Mouse (Mus musculus) cortical plate, adult 2 months (tissue): ENCODE results near the gene Sbk1. TPM values are rescaled to one million over a fixed set of nuclear protein-coding genes. Genes with fewer than 3 reads are reported as not detected.
"Not testable (repeated sequence)": the region's sequence is repeated elsewhere in the genome, so short reads cannot be mapped to it uniquely, and the experiment has no call there.

Experiments
- H3K27ac ChIP-seq: fragments of 200-500 bp; 2 replicates; pipeline ENCODE4 v1.5.1; 2012; ENCODE audit warnings: low read length, control low read depth, inconsistent platforms; ENCODE audit not compliant: insufficient read depth
- H3K4me1 ChIP-seq: fragments of 200-500 bp; 2 replicates; pipeline ENCODE4 v1.6.1; 2011; ENCODE audit warnings: low read length; ENCODE audit not compliant: control insufficient read depth, insufficient read depth
- H3K4me3 ChIP-seq: fragments of 200-500 bp; 2 replicates; pipeline ENCODE4 v1.5.1; 2011; ENCODE audit warnings: mild to moderate bottlenecking, low read length, control low read depth; ENCODE audit not compliant: insufficient read depth
- CTCF ChIP-seq: fragments of 200-500 bp; IDR thresholded peaks from 2 replicates; pipeline ENCODE4 v1.5.1; 2011; ENCODE audit warnings: mild to moderate bottlenecking, control low read depth, low read length; ENCODE audit not compliant: insufficient read depth; ENCODE audit errors: extremely low read depth
- POLR2A ChIP-seq: fragments of 200-500 bp; IDR thresholded peaks from 2 replicates; pipeline ENCODE4 v1.6.1; 2011; ENCODE audit warnings: mild to moderate bottlenecking, low read length, control low read depth; ENCODE audit not compliant: insufficient read depth; ENCODE audit errors: extremely low read depth
- polyA plus RNA-seq: library from polyadenylated mRNA; depleted of rRNA; stranded (reverse); fragments of >200 nt; gene quantifications from 2 replicates; pipeline ENCODE4 v1.2.3, GENCODE M21; 2012

Sbk1 gene
- polyA plus RNA-seq, 1 experiment, result 49.2 TPM

DNA sequence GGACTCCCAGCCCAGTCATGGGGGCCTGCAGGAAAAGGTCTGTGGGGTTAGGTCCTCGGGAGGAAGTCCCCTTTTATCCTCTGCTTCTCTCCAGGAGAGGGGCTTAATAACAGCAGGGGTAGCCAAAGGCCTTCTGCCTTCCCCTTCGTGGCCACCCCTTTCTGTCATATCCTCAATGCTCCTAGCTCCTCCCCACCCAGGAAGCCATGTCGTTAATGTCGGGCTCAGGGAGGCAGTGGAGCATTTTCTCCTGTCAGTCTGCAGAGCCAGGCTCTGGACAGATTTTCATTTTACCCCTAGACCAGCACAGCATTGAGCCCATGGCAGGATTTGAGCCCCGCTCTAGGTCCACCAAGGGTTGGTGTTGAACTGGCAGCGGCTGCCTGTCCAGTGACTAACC lies 3.9 kb downstream of the Sbk1 start:
- Histone ChIP-seq H3K4me3 (peak overlapping the region; percentile 82; the same call in 1 of the 2 replicates), H3K27ac (no peak overlapping the region), H3K4me1 (peaks cover 5% of the 10 kb centered on the region; the same call in 1 of the 2 replicates)
- TF ChIP-seq CTCF (no peak), POLR2A (no peak)

- H3K4me3 ChIP-seq, result no peak overlapping the region
- peaks cover 7% of the 10 kb centered on the region; the same call in 1 of the 2 replicates for H3K4me1 ChIP-seq
- TF ChIP-seq CTCF (no peak), POLR2A (no peak)
- H3K27ac ChIP-seq, result no peak overlapping the region
These were observed 5.3 kb downstream of the Sbk1 start for GRCm38 (mm10) chr7:126277536-126278295.

DNA sequence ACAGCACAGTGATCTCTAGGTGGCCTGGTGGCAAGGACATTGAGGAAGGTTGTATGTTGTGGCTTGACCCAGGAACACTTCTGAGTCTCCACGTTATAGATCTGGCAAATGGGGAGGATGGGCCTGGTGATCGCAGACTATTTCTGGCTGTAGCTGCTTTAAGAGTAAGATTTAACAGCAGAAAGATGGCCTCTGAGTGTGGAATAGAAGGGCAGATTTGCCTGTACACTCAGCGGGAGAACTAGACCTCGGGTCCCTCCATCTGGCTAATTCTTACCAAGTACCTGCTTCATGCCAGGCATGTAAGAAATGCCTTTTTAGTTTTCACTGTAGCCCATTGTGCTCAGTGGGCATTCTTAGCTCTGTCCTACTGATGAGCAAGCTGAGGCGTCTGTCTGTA lies 6.4 kb downstream of the Sbk1 start:
- no peak overlapping the region for H3K27ac ChIP-seq
- H3K4me1 ChIP-seq, result peaks cover 7% of the 10 kb centered on the region; the same call in 1 of the 2 replicates
- H3K4me3 ChIP-seq, result no peak overlapping the region
- no peak for TF ChIP-seq POLR2A

- peaks cover 13% of the 10 kb centered on the region for H3K4me1 ChIP-seq
- TF ChIP-seq CTCF (no peak), POLR2A (no peak)
- H3K27ac ChIP-seq, result 0 out of 2 replicates have a peak overlapping the region, but pooled peaks have one; percentile 18
- no peak overlapping the region for H3K4me3 ChIP-seq
These were observed 7.5 kb downstream of the Sbk1 start for GRCm38 (mm10) chr7:126279774-126280482.

- no peak overlapping the region for H3K27ac ChIP-seq
- H3K4me1 ChIP-seq, result peaks cover 19% of the 10 kb centered on the region
- TF ChIP-seq POLR2A, result no peak
- TF ChIP-seq CTCF, result no peak
- H3K4me3 ChIP-seq, result no peak overlapping the region
These were observed 8.3 kb downstream of the Sbk1 start for GRCm38 (mm10) chr7:126280696-126281095.

DNA sequence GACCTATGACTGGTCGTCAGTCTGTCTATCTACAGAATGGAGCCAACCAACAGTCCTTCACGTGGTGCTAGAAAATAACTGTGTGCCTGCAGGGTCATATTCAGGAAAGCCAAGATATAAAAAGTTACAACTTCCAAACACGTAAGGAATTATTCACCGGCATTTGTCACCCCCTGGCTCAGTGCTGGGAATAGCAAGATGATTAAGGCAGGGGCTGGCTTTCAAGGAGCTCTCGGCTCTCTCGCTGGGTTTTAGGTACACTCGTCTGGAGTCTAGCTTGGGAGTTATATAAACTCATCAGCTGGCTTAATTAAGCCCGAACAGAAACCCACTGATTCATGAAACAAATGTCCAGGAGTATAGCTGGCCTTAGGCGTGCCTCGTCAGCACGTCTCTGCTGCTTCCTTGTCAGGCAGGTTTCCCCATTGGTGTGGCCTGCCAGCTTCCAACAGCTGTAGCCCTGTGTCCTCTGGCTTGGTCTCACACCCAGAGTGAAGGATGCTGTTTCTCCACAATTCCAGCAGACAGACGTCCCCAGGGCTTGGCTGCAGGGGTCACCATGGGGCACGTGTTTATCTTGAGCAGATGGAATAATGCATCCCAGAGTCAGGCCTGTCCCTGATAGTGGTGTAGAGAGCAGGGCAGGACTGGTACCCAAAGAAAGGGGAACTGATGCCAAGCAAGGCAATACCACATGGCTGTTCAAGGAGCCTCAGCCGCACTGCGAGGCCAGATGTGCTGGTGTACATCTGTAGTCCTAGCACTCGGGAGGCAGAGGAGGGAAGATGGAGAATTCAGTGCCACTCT lies 9.7 kb downstream of the Sbk1 start:
- TF ChIP-seq CTCF (no peak), POLR2A (no peak)
- Histone ChIP-seq H3K4me1 (peaks cover 24% of the 10 kb centered on the region), H3K27ac (0 out of 2 replicates have a peak overlapping the region, but pooled peaks have one; percentile 2), H3K4me3 (no peak overlapping the region)

GRCm38 (mm10) chr7:126282683-126282990 lies 10.2 kb downstream of the Sbk1 start:
- peaks cover 26% of the 10 kb centered on the region for H3K4me1 ChIP-seq
- not testable (repeated sequence) for H3K4me3 ChIP-seq, H3K27ac ChIP-seq

- Histone ChIP-seq H3K4me3 (no peak overlapping the region), H3K4me1 (peaks cover 32% of the 10 kb centered on the region), H3K27ac (no peak overlapping the region)
- TF ChIP-seq POLR2A (no peak), CTCF (no peak)
These were observed 11.6 kb downstream of the Sbk1 start for GRCm38 (mm10) chr7:126284021-126284420.

DNA sequence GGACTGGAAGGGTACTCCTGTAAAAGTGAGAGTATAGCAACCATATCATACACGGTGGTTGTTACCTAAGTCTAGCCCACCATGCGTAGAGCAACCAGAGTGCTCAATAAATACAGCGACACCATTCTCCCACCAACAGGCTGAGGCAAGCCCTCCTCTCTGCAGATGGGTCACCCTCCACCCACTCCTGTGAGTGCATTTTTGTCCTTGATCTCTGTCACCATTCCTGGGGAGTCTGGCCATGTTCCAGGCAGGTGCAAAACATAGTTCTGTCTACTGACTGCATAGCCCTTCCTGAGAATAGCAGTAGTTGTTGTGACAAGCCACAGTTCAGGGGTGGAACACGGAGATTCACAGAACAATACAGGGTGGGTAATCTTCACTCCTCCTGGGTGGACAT lies 12.0 kb downstream of the Sbk1 start:
- Histone ChIP-seq H3K27ac (no peak overlapping the region), H3K4me3 (no peak overlapping the region), H3K4me1 (peaks cover 35% of the 10 kb centered on the region)
- TF ChIP-seq POLR2A (no peak), CTCF (no peak)
